Mouse (Mus musculus): ENCODE results near the gene Gm10563. TPM values are rescaled to one million over a fixed set of nuclear protein-coding genes. Genes with fewer than 3 reads are reported as not detected.

The Gm10563 gene
- total RNA-seq, 2 experiments from 2014 or later, result not detected

Other genes with a start within 250 kb of the Gm10563 start
- under 1 TPM in 1 of 2 experiments, not detected in 1; 0.20 TPM for gene Gabrd, start 247.3 kb downstream of the Gm10563 start, total RNA-seq (2021)
- under 1 TPM; 0.66 to 0.76 TPM for gene Cfap74, start 236.2 kb downstream of the Gm10563 start, total RNA-seq (2021)
- gene Tmem52, start 176.3 kb downstream of the Gm10563 start, total RNA-seq (2021), result 10 to 100 TPM in 1 of 2 experiments, 1 to 10 TPM in 1; 8.3 to 10.8 TPM
- 100 to 1,000 TPM; 444 to 453 TPM for gene Gnb1, start 154.0 kb downstream of the Gm10563 start, total RNA-seq (2021)
- 100 to 1,000 TPM; 175 to 310 TPM for gene Nadk, start 83.0 kb downstream of the Gm10563 start, total RNA-seq (2021)
- gene Slc35e2, start 44.0 kb downstream of the Gm10563 start, total RNA-seq (2021), result 10 to 100 TPM; 34.0 to 43.3 TPM
- gene Cdk11b, start 20.6 kb downstream of the Gm10563 start, total RNA-seq (2021), result 10 to 100 TPM; 42.5 to 52.6 TPM
- 1 to 10 TPM; 5.5 to 8.9 TPM for gene Mmp23, start 8.0 kb upstream of the Gm10563 start, total RNA-seq (2021)
- gene Mib2, start 23.8 kb upstream of the Gm10563 start, total RNA-seq (2021), result 10 to 100 TPM; 43.6 to 48.9 TPM
- gene Fndc10, start 48.9 kb upstream of the Gm10563 start, total RNA-seq (2021), result 10 to 100 TPM; 31.3 to 59.8 TPM
- 100 to 1,000 TPM in 1 of 2 experiments, 10 to 100 TPM in 1; 98.1 to 123 TPM for gene Ssu72, start 59.4 kb upstream of the Gm10563 start, total RNA-seq (2021)
- gene Tmem240, start 89.4 kb upstream of the Gm10563 start, total RNA-seq (2021), result under 1 TPM; 0.70 to 0.72 TPM
- gene Atad3a, start 115.7 kb upstream of the Gm10563 start, total RNA-seq (2021), result 10 to 100 TPM; 83.2 to 94.1 TPM
- 1 to 10 TPM; 3.4 to 6.0 TPM for gene Vwa1, start 129.3 kb upstream of the Gm10563 start, total RNA-seq (2021)
- under 1 TPM; 0.30 to 0.56 TPM for gene Tmem88b, start 140.5 kb upstream of the Gm10563 start, total RNA-seq (2021)
- gene Ankrd65, start 145.0 kb upstream of the Gm10563 start, total RNA-seq (2021), result not detected
- 100 to 1,000 TPM; 133 to 141 TPM for gene Mrpl20, start 157.5 kb upstream of the Gm10563 start, total RNA-seq (2021)
- 100 to 1,000 TPM in 1 of 2 experiments, 10 to 100 TPM in 1; 86.3 to 122 TPM for gene Ccnl2, start 167.1 kb upstream of the Gm10563 start, total RNA-seq (2021)
- 100 to 1,000 TPM; 140 to 170 TPM for gene Aurkaip1, start 185.9 kb upstream of the Gm10563 start, total RNA-seq (2021)
- 10 to 100 TPM; 40.2 to 47.0 TPM for gene Mxra8, start 194.3 kb upstream of the Gm10563 start, total RNA-seq (2021)
- gene Dvl1, start 202.0 kb upstream of the Gm10563 start, total RNA-seq (2021), result 10 to 100 TPM; 61.2 to 61.7 TPM
- gene Tas1r3, start 218.0 kb upstream of the Gm10563 start, total RNA-seq (2021), result under 1 TPM; 0.23 TPM
- gene Cptp, start 224.0 kb upstream of the Gm10563 start, total RNA-seq (2021), result 10 to 100 TPM in 1 of 2 experiments, 1 to 10 TPM in 1; 9.7 to 21.8 TPM
- 10 to 100 TPM; 30.1 to 34.7 TPM for gene Ints11, start 224.1 kb upstream of the Gm10563 start, total RNA-seq (2021)
- gene Pusl1, start 246.4 kb upstream of the Gm10563 start, total RNA-seq (2021), result 10 to 100 TPM; 25.1 to 28.1 TPM
- 10 to 100 TPM; 20.1 to 20.7 TPM for gene Acap3, start 246.4 kb upstream of the Gm10563 start, total RNA-seq (2021)

Data from adrenal gland, postnatal 36 days (tissue).